Mouse (Mus musculus): ENCODE results near the gene Errfi1.

Gene Errfi1

GRCm38 (mm10) chr4:150917336-150918027, 63.8 kb downstream of the Errfi1 start:
- DNase-seq, result no peak
